Comparison of ENCODE assay signal across 9 mouse cellular contexts in genomic region chr2:73527956-73528355, GRCm38 (mm10). TPM values are rescaled to one million over a fixed set of nuclear protein-coding genes. Genes with fewer than 3 reads are reported as not detected.
DNase-seq lines count a peak whose midpoint lies in the region; ATAC-seq and TF ChIP-seq lines count a peak whose summit lies in the region.
"Had no signal": no experiment of that assay in that cellular context is flagged by ENCODE, and none has a peak within 500 bp of the region (broad histone marks: within the 10 kb centered on the region; RNA-seq: fewer than 3 reads in every experiment).

No protein-coding gene starts in this region.

- no peak for TF ChIP-seq EP300 in heart, postnatal 0 days (IDR thresholded peaks at IDR 0.05; ENCODE audit: low read depth)
- no peak for TF ChIP-seq EP300 in liver, embryonic 14.5 days (IDR thresholded peaks at IDR 0.05; ENCODE audit: low read depth)

- peak overlapping the region; percentile 27 for H3K4me3 ChIP-seq in heart, embryonic 12.5 days
- peak overlapping the region; percentile 89 for H3K4me3 ChIP-seq in heart, postnatal 0 days (ENCODE audit: low read depth, low read length)
- no peak overlapping the region for H3K4me3 ChIP-seq in liver, embryonic 14.5 days (ENCODE audit: insufficient read depth in 1 of 2, low read depth in 2 of 2, low read length in 2 of 2)

- peak overlapping the region; percentile 89 for H3K4me2 ChIP-seq in heart, embryonic 12.5 days
- H3K4me2 ChIP-seq in heart, postnatal 0 days (ENCODE audit: low read depth, low read length): peak overlapping the region; percentile 94
- peak overlapping the region; percentile 76 for H3K4me2 ChIP-seq in liver, embryonic 14.5 days (ENCODE audit: low read depth)

- H3K27ac ChIP-seq in heart, embryonic 12.5 days (ENCODE audit: poor library complexity, severe bottlenecking): no peak overlapping the region
- no peak overlapping the region for H3K27ac ChIP-seq in heart, postnatal 0 days (ENCODE audit: low read depth)
- no peak overlapping the region for H3K27ac ChIP-seq in liver, embryonic 14.5 days

- H3K9me3 ChIP-seq in heart, embryonic 12.5 days (replicated peaks): no peaks in the 10 kb centered on the region
- H3K9me3 ChIP-seq in heart, postnatal 0 days (replicated peaks; ENCODE audit: control insufficient read depth, low read length): no peaks in the 10 kb centered on the region
- H3K9me3 ChIP-seq in liver, embryonic 14.5 days (ENCODE audit: control insufficient read depth, low read length): no peaks in the 10 kb centered on the region

- ATAC-seq in heart, embryonic 12.5 days (ENCODE audit: insufficient number of reproducible peaks, low FRiP score): no peak
- ATAC-seq in heart, postnatal 0 days (ENCODE audit: insufficient read depth, low read depth): no peak
- no peak for ATAC-seq in liver, embryonic 14.5 days (ENCODE audit: insufficient read depth)
- ATAC-seq in activated CD4-positive, CD25-positive, alpha-beta regulatory T cell, adult 4 months: no peak

- DNase-seq in heart, postnatal 25 days (ENCODE audit: low spot score): no peak
- DNase-seq in NIH3T3 (ENCODE audit: low read depth): peak; percentile 57
- DNase-seq in heart, postnatal 0 days (ENCODE audit: low spot score): no peak
- DNase-seq in liver, embryonic 14.5 days (ENCODE audit: low read depth in 3 of 3, low spot score in 3 of 3): no peak
- no peak for DNase-seq in thymus, adult 18-20 months
- no peak for DNase-seq in left cerebral cortex, adult 9 months (ENCODE audit: low spot score in 2 of 2)

- H3K4me1 ChIP-seq in heart, embryonic 12.5 days (replicated peaks): peaks cover 19% of the 10 kb centered on the region
- H3K4me1 ChIP-seq in heart, postnatal 0 days (ENCODE audit: control insufficient read depth, insufficient read depth): peaks cover 13% of the 10 kb centered on the region
- H3K4me1 ChIP-seq in liver, embryonic 14.5 days (replicated peaks; ENCODE audit: control insufficient read depth in 2 of 2, insufficient read depth in 2 of 2, low read length in 1 of 2): peaks cover 14 to 32% of the 10 kb centered on the region in 2 experiments

- 77% methylated on average over 11 of the region's 11 CpGs for WGBS in heart, embryonic 12.5 days
- 74% methylated on average over 11 of the region's 11 CpGs for WGBS in heart, postnatal 0 days
- WGBS in liver, embryonic 14.5 days (ENCODE audit: insufficient replicate concordance): 83% methylated on average over 11 of the region's 11 CpGs

- TF ChIP-seq CTCF in heart, postnatal 0 days (IDR thresholded peaks at IDR 0.05; ENCODE audit: low read depth): no peak
- TF ChIP-seq CTCF in liver, embryonic 14.5 days (IDR thresholded peaks at IDR 0.05; ENCODE audit: low read depth): no peak

- no peak overlapping the region for H3K9ac ChIP-seq in heart, embryonic 12.5 days
- no peak overlapping the region for H3K9ac ChIP-seq in heart, postnatal 0 days (replicated peaks; ENCODE audit: low read depth, low read length)
- no peak overlapping the region for H3K9ac ChIP-seq in liver, embryonic 14.5 days (replicated peaks)

- intact Hi-C loops in heart, postnatal 25 days (cut with DNase I): loop anchor here (2.0 kb wide), 1 partner anchor 31 kb away; no protein-coding TSS in a partner anchor

- no peaks in the 10 kb centered on the region for H3K27me3 ChIP-seq in heart, embryonic 12.5 days (replicated peaks)
- no peaks in the 10 kb centered on the region for H3K27me3 ChIP-seq in heart, postnatal 0 days (ENCODE audit: control insufficient read depth, insufficient read depth, low read length)
- H3K27me3 ChIP-seq in liver, embryonic 14.5 days (ENCODE audit: control insufficient read depth, insufficient read depth, low read length): peaks cover 6% of the 10 kb centered on the region; the same call in 1 of the 2 replicates

- no peaks in the 10 kb centered on the region for H3K36me3 ChIP-seq in heart, embryonic 12.5 days
- no peaks in the 10 kb centered on the region for H3K36me3 ChIP-seq in heart, postnatal 0 days (replicated peaks; ENCODE audit: control insufficient read depth, insufficient read depth, low read length)
- no peaks in the 10 kb centered on the region for H3K36me3 ChIP-seq in liver, embryonic 14.5 days (replicated peaks; ENCODE audit: control insufficient read depth, insufficient read depth, low read depth)

RNA-seq across cellular contexts. Expression of gene Wipf1, which starts 1.6 kb away (rescaled TPM):
- 7.3 and 8.2 TPM in 2 replicates for polyA plus RNA-seq in heart, embryonic 12.5 days (2016; fragmentation: Nextera tagmentation; extraction: Ambion mirVana)
- total RNA-seq in heart, postnatal 25 days (2021): 10 to 100 TPM; 14.0 to 16.7 TPM
- total RNA-seq in heart, postnatal 0 days (2014; rRNA removed; ENCODE audit: low replicate concordance): 1.7 and 20.3 TPM in 2 replicates
- polyA plus RNA-seq in heart, postnatal 0 days (2015; fragmentation: Nextera tagmentation; extraction: Ambion mirVana): 2.9 and 3.1 TPM in 2 replicates
- 2.2 and 3.4 TPM in 2 replicates for polyA plus RNA-seq in liver, embryonic 14.5 days (2012; rRNA removed)
- 4.1 and 5.7 TPM in 2 replicates for polyA plus RNA-seq in liver, embryonic 14.5 days (2014; fragmentation: Nextera tagmentation; extraction: Ambion mirVana)
- polyA plus RNA-seq in activated CD4-positive, CD25-positive, alpha-beta regulatory T cell, adult 4 months (2017; shearing (Covaris generic)): 10 to 100 TPM; 70.1 to 72.4 TPM

RNA-seq across cellular contexts. Expression of gene Chrna1, which starts 52.2 kb away (rescaled TPM):
- polyA plus RNA-seq in heart, embryonic 12.5 days (2016; fragmentation: Nextera tagmentation; extraction: Ambion mirVana): 0.06 and 0.14 TPM in 2 replicates
- under 1 TPM in 1 of 2 experiments, not detected in 1; 0.06 TPM for total RNA-seq in heart, postnatal 25 days (2021)
- total RNA-seq in heart, postnatal 0 days (2014; rRNA removed; ENCODE audit: low replicate concordance): not detected in 2 replicates
- polyA plus RNA-seq in heart, postnatal 0 days (2015; fragmentation: Nextera tagmentation; extraction: Ambion mirVana): 0.03 and 0.05 TPM in 2 replicates
- 0.01 TPM in 2 replicates for polyA plus RNA-seq in liver, embryonic 14.5 days (2012; rRNA removed)
- 0.10 and 0.13 TPM in 2 replicates for polyA plus RNA-seq in liver, embryonic 14.5 days (2014; fragmentation: Nextera tagmentation; extraction: Ambion mirVana)
- polyA plus RNA-seq in activated CD4-positive, CD25-positive, alpha-beta regulatory T cell, adult 4 months (2017; shearing (Covaris generic)): not detected
- polyA plus RNA-seq: erythroblast, embryonic 14.5 days had no signal

Comparison
In these comparisons a context has a peak if more than half of its experiments do, and no peak if none do; other contexts are left out.
1. H3K4me3 ChIP-seq: peak in heart, embryonic 12.5 days (single experiment) and heart, postnatal 0 days (single experiment); none in liver, embryonic 14.5 days (0 of 2).
2. Peak in every context shown above with its lines, with median percentiles within 50 percentile points of each other: H3K4me2 ChIP-seq.